Mouse (Mus musculus) limb, embryonic 13.5 days (tissue): Measurements from ENCODE around the gene Polr3f. TPM values are rescaled to one million over a fixed set of nuclear protein-coding genes. Genes with fewer than 3 reads are reported as not detected.

Experiments
- ATAC-seq: fragments of 200-750 bp; cut with Nextera tagmentation; 2 replicates; pipeline ENCODE4 v1.8.0; 2017; ENCODE audit warnings: low read depth, moderate number of reproducible peaks, moderate TSS enrichment; ENCODE audit not compliant: low FRiP score
- H3K27ac ChIP-seq: fragments of 300-500 bp; sonication (generic); 2 replicates; pipeline ENCODE4 v1.5.1; 2015; ENCODE audit warnings: inconsistent platforms, mild to moderate bottlenecking, moderate library complexity
- H3K27me3 ChIP-seq: fragments of 300-500 bp; sonication (generic); 2 replicates; pipeline ENCODE4 v1.6.1; 2015; ENCODE audit warnings: mild to moderate bottlenecking, inconsistent platforms
- H3K36me3 ChIP-seq: fragments of 300-500 bp; sonication (generic); 2 replicates; pipeline ENCODE4 v1.6.1; 2015; ENCODE audit warnings: inconsistent platforms, mild to moderate bottlenecking, moderate library complexity
- H3K4me1 ChIP-seq: fragments of 300-500 bp; sonication (generic); 2 replicates; pipeline ENCODE4 v1.6.1; 2015; ENCODE audit warnings: inconsistent platforms
- H3K4me2 ChIP-seq: fragments of 300-500 bp; sonication (generic); replicated peaks from 2 replicates; pipeline ENCODE4 v1.6.1; 2015; ENCODE audit warnings: inconsistent platforms, mild to moderate bottlenecking, moderate library complexity
- H3K4me3 ChIP-seq: fragments of 300-500 bp; sonication (generic); 2 replicates; pipeline ENCODE4 v1.5.1; 2015; ENCODE audit warnings: moderate library complexity, mild to moderate bottlenecking, inconsistent platforms
- H3K9ac ChIP-seq: fragments of 300-500 bp; sonication (generic); 2 replicates; pipeline ENCODE4 v1.6.1; 2015; ENCODE audit warnings: mild to moderate bottlenecking, inconsistent platforms
- H3K9me3 ChIP-seq: fragments of 300-500 bp; sonication (generic); 2 replicates; pipeline ENCODE4 v1.6.1; 2016; ENCODE audit warnings: inconsistent platforms
- WGBS: fragments of 180-500 bp; shearing (Covaris S2); methylation state at CpG from one replicate; pipeline ENCODE4 v1.1.7; 2015; 5-methylcytosine and 5-hydroxymethylcytosine counted together
- polyA plus RNA-seq: library from polyadenylated mRNA; unstranded; fragments of >200 nt; fragmentation: Nextera tagmentation; extraction: Ambion mirVana; gene quantifications from 2 replicates; pipeline ENCODE4 v1.2.1, GENCODE M21; 2015

Polr3f gene
- polyA plus RNA-seq, result 32.5 and 33.1 TPM in 2 replicates

DNA sequence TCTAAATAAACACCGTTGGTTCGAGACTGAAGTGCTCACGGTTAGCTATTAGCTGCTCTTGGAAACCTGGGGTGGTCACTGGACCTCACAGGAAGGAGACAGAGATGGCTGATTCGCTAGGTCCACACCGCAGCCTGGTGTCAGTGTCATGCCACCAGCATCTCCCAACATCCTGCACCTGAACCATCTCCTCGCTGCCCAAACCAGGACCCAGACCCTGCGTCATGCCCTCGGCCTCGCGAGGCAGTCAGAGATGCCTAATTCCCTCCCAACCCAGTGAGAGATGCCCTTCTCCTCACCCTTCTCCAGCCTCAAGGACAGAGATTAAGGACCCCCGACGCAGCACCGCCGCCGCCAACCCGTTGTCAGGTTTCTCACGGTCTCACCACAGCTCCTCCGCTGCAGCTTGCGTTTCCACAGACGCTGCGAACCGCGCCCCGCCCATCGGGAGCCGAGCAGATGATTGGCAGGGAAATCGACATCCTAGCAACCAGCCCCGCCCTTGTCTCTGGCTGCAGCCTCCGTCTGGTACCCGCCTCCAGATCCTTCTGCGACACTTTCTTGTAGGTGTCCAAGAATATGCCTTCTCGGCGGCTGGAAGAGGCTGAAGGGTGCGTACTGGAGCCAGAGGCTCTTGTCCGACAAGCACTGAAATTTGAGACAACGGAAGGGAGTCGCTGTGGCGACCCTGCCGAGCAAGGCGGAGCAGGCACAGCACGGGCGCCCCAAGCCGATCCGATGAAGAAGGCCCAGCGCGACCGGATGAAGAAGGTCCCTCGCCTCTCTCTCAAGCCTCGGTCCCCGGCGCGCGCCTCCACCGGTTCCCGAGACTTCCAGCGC, at the start of gene Polr3f, which contains the start of gene Dzank1:
Gene Polr3f (plus strand): TSS at position 738 of the 840 bp plus-strand sequence.
Gene Dzank1 (minus strand): TSS at position 434 of the 840 bp plus-strand sequence.
- Histone ChIP-seq H3K36me3 (peaks cover 14% of the 10 kb centered on the region), H3K9me3 (no peaks in the 10 kb centered on the region), H3K27me3 (peaks cover 16% of the 10 kb centered on the region), H3K4me3 (peak within 1 kb of the TSS; percentile 97), H3K4me2 (peak within 1 kb of the TSS; percentile 79), H3K4me1 (peaks cover 14% of the 10 kb centered on the region), H3K27ac (peak within 1 kb of the TSS; percentile 73), H3K9ac (peak within 1 kb of the TSS; percentile 93)
- 1% methylated on average over 56 of the region's 56 CpGs for WGBS
- ATAC-seq, result peak; percentile 99

DNA sequence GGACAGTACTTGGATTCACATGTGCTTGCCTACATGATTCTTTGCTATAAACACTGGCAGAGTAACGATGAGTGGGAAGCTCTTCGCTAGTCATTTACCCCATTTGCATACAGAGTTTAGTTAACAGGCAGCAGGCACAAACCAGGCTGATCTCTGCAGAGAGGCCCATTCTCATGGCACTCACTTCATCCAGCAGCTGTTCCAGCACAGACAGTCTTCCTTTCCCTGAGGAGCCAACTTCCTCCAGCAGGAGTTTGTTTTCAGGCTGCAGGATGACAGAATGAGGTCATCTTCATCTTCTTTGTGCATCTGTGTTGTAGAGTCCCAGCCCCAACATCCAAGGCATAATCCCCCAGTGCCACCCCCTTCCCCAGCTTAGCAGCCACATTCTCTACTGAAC, 48.1 kb upstream of the Polr3f start:
- Histone ChIP-seq H3K27ac (no peak overlapping the region), H3K9me3 (no peaks in the 10 kb centered on the region), H3K4me1 (no peaks in the 10 kb centered on the region), H3K4me2 (no peak overlapping the region), H3K27me3 (no peaks in the 10 kb centered on the region), H3K36me3 (no peaks in the 10 kb centered on the region), H3K4me3 (no peak overlapping the region), H3K9ac (no peak overlapping the region)
- no peak for ATAC-seq
- WGBS, result 70% methylated on average over 2 of the region's 2 CpGs

DNA sequence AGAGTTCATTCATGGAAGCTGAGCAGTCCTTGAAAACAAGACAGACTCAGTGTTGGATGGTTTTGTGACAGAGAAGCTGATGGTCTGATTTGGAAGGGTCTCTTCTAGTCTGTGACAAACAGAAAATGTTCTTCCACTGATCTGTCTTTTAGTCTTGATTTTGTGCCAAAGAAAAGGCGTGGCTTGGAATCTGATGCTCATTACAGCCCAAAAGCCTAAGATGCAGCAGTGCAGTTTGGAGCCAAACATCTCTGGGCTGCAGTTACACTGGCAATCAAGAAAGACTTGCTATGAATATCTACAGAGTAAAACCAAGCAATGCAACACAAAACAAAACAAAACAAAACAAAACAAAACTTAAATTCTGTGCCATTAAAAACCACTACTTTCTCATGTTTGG, 43.4 kb upstream of the Polr3f start:
- H3K27me3 ChIP-seq, result no peaks in the 10 kb centered on the region
- H3K27ac ChIP-seq, result no peak overlapping the region
- H3K4me3 ChIP-seq, result no peak overlapping the region
- H3K4me2 ChIP-seq, result no peak overlapping the region
- peaks cover 15% of the 10 kb centered on the region for H3K4me1 ChIP-seq
- WGBS, result 55% methylated on average over 1 of the region's 1 CpGs
- no peaks in the 10 kb centered on the region for H3K36me3 ChIP-seq
- H3K9ac ChIP-seq, result no peak overlapping the region
- ATAC-seq, result no peak
- no peaks in the 10 kb centered on the region for H3K9me3 ChIP-seq

DNA sequence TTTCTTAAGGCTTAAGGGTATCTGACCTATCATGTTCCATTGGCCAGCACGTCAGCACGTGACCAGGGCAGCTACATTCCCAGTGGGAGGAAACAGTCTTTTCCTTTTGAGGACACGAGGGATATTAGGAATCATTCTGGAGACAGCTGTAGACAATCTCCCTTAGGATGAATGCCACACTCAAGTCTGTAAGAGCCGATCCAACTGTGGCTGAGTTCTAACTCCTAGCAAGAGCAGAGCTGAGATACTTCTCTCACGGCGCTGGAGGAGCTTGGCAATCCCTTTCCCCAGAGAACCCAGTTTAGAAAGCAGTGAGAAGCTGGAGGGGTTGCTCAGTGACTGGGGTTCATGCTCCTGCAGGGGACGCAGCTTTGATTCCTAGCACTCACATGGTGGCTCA, 42.1 kb upstream of the Polr3f start:
- H3K27ac ChIP-seq, result no peak overlapping the region
- H3K4me1 ChIP-seq, result peaks cover 15% of the 10 kb centered on the region
- no peak for ATAC-seq
- H3K9me3 ChIP-seq, result no peaks in the 10 kb centered on the region
- no peak overlapping the region for H3K4me3 ChIP-seq
- H3K4me2 ChIP-seq, result no peak overlapping the region
- H3K27me3 ChIP-seq, result no peaks in the 10 kb centered on the region
- H3K9ac ChIP-seq, result no peak overlapping the region
- H3K36me3 ChIP-seq, result no peaks in the 10 kb centered on the region
- WGBS, result 86% methylated on average over 7 of the region's 7 CpGs

DNA sequence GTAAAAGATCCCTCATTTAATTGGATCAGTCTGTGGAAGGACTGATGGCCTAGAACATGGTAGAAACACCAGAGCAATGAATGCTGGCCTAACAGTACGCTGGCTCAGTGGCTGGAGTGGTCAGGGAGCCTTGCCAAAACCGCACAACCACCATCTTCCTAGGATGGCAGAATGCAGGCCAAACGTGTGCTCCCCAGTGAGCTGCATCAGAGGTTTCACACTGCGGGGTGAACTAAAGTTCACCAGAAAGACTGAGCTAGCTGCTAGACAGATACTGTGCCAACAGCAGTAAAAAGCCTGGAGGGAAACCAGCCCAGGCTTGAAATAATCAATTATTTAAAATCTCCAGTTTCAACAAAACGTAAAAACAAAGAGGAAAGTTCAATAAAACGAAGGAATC, 40.0 kb upstream of the Polr3f start:
- Histone ChIP-seq H3K4me2 (no peak overlapping the region), H3K27ac (peak overlapping the region; percentile 63; the same call in 1 of the 2 replicates), H3K36me3 (no peaks in the 10 kb centered on the region), H3K4me1 (peaks cover 15% of the 10 kb centered on the region), H3K9me3 (no peaks in the 10 kb centered on the region), H3K27me3 (no peaks in the 10 kb centered on the region), H3K4me3 (no peak overlapping the region), H3K9ac (no peak overlapping the region)
- peak; percentile 90 for ATAC-seq
- 34% methylated on average over 6 of the region's 6 CpGs for WGBS

DNA sequence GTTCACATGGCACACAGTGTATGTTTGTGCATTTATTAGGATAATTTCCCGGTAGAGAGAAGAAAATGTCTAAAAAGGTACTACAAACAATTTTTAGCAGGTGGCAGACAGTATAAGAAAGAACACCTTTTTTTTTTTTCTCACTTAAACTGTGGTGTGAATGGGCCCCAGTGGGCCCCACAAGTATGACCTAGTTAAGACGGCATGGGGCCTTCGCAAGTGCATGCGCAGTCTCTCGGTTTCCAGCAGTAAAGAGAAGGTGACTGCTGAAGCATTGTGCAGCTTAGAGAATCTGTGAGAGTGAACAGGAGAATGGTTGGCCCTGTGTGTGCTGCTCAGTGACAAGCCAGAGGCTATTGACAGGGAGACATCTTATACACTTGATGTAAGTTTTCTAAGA, 38.2 kb upstream of the Polr3f start:
- no peak overlapping the region for H3K4me2 ChIP-seq
- H3K27ac ChIP-seq, result no peak overlapping the region
- H3K9me3 ChIP-seq, result no peaks in the 10 kb centered on the region
- no peak overlapping the region for H3K4me3 ChIP-seq
- no peaks in the 10 kb centered on the region for H3K27me3 ChIP-seq
- no peaks in the 10 kb centered on the region for H3K36me3 ChIP-seq
- no peak for ATAC-seq
- 72% methylated on average over 5 of the region's 5 CpGs for WGBS
- H3K4me1 ChIP-seq, result peaks cover 15% of the 10 kb centered on the region
- no peak overlapping the region for H3K9ac ChIP-seq

DNA sequence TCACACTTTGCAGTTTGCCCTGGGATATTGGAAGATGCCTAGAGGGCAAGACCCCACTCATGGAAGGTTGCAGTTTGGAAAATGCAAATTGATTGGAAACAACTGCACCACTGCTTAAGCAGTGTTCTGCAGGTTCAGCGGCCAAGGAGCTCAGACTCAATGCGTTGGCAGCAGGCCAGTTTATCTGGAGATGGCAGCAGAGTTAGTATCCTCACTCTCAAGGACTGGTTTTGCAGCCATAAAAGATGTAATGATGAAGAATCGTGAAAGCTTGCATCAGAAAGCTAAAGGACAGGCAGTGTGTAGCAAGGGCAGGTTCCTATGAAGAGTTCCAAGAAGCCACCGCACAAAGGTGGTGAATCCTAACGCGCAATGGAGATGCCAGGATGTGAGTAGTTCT, 25.4 kb upstream of the Polr3f start:
- ATAC-seq, result no peak
- Histone ChIP-seq H3K9ac (no peak overlapping the region), H3K9me3 (no peaks in the 10 kb centered on the region), H3K36me3 (no peaks in the 10 kb centered on the region), H3K27me3 (no peaks in the 10 kb centered on the region), H3K4me3 (no peak overlapping the region), H3K4me1 (no peaks in the 10 kb centered on the region), H3K4me2 (no peak overlapping the region), H3K27ac (no peak overlapping the region)
- 87% methylated on average over 6 of the region's 6 CpGs for WGBS

DNA sequence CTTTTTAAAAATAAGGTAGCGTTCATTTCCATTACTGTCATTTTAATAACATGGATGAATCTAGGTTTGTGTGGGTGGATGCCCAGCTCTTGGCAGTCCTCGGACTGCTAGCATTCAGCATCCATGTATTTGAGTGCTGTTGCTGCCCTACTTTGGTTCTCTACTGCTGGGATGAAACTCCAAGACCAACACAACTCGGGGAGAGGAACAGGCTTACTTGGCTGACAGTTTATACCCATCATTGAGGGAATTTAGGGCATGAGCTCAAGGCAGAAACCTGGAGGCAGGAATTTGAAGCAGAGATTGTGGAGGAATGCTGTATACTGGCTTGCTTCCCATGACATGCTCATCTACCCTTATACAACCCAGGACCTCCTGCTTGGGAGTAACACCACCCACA, 12.9 kb upstream of the Polr3f start:
- Histone ChIP-seq H3K36me3 (no peaks in the 10 kb centered on the region), H3K4me3 (no peak overlapping the region)
- WGBS, result 81% methylated on average over 3 of the region's 3 CpGs

DNA sequence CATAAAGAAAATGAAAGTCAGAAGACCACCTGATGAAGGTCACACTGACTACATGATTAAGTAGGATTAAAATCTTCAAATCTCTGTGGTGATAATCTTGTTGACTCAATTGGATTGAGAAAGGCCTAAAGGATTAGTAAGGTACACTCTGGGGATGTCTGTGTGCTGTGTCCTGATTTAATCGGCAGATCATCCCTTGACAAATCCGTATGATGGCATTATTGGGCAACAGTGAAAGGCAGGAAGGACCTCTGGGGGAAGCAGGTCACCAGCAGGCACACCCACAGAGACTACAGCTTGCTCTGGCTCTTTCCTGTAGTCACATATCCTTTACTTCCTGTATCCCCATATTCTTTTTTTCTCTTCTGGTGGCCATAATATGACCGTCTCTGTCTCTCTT, 7.7 kb upstream of the Polr3f start:
- WGBS, result 66% methylated on average over 3 of the region's 3 CpGs
- no peak overlapping the region for H3K4me3 ChIP-seq
- H3K27me3 ChIP-seq, result no peaks in the 10 kb centered on the region

More for the DNA sequence above, 12.9 kb upstream of the Polr3f start:
- no peak overlapping the region for H3K9ac ChIP-seq
- H3K27me3 ChIP-seq, result no peaks in the 10 kb centered on the region
- H3K9me3 ChIP-seq, result no peaks in the 10 kb centered on the region
- ATAC-seq, result no peak
- no peaks in the 10 kb centered on the region for H3K4me1 ChIP-seq
- no peak overlapping the region for H3K27ac ChIP-seq
- no peak overlapping the region for H3K4me2 ChIP-seq

DNA sequence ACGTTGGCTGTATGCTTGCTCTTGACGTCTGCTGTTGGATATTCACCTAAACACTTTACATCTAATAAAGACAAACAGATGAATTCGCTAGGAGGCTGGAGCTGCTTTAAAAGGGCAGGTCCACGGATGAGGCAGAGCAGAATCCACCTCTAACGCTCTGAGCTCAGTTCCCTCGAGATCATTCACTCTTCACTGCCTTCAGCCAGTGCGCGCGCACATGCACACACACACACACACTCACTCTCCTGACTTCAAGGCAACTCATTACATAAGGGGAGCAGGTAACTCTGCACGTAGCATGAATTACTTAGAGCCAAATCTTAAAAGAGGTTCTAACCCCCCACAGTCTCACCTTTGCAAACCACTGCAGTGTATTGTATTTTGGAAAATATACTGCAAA, 1.7 kb upstream of the Polr3f start:
- Histone ChIP-seq H3K36me3 (peaks cover 8% of the 10 kb centered on the region; the same call in 1 of the 2 replicates), H3K9me3 (no peaks in the 10 kb centered on the region), H3K27ac (no peak overlapping the region), H3K4me2 (no peak overlapping the region), H3K4me1 (peaks cover 14% of the 10 kb centered on the region), H3K27me3 (peaks cover 16% of the 10 kb centered on the region), H3K4me3 (no peak overlapping the region), H3K9ac (no peak overlapping the region)
- 57% methylated on average over 10 of the region's 10 CpGs for WGBS
- no peak for ATAC-seq

More for the DNA sequence above, 7.7 kb upstream of the Polr3f start:
- ATAC-seq, result no peak
- Histone ChIP-seq H3K4me2 (no peak overlapping the region), H3K36me3 (no peaks in the 10 kb centered on the region), H3K27ac (no peak overlapping the region), H3K9me3 (no peaks in the 10 kb centered on the region), H3K9ac (no peak overlapping the region), H3K4me1 (no peaks in the 10 kb centered on the region)

DNA sequence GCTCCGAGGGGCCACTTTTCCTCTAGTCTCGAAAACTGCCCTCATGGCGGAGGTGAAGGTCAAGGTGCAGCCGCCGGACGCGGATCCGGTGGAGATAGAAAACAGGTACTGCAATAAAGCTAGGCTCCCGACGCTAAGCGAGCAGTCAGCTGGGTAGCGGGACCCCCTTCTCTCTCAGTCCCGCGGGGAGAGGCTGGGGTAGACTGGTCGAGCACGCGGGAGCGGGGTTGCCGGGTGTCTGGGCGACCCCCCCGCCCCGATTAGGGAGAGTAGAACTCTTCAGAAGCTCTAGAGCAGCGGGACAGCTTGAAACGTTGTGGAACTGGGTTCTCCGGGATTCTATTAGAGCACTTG, 280 bp downstream of the Polr3f start:
- H3K4me1 ChIP-seq, result peaks cover 14% of the 10 kb centered on the region
- H3K9me3 ChIP-seq, result no peaks in the 10 kb centered on the region
- peak; percentile 42 for ATAC-seq
- 0% methylated on average over 25 of the region's 25 CpGs for WGBS
- H3K9ac ChIP-seq, result peak overlapping the region; percentile 93
- peak overlapping the region; percentile 97 for H3K4me3 ChIP-seq
- H3K4me2 ChIP-seq, result peak overlapping the region; percentile 79
- H3K27me3 ChIP-seq, result peaks cover 16% of the 10 kb centered on the region
- H3K36me3 ChIP-seq, result peaks cover 18% of the 10 kb centered on the region
- H3K27ac ChIP-seq, result peak overlapping the region; percentile 73

DNA sequence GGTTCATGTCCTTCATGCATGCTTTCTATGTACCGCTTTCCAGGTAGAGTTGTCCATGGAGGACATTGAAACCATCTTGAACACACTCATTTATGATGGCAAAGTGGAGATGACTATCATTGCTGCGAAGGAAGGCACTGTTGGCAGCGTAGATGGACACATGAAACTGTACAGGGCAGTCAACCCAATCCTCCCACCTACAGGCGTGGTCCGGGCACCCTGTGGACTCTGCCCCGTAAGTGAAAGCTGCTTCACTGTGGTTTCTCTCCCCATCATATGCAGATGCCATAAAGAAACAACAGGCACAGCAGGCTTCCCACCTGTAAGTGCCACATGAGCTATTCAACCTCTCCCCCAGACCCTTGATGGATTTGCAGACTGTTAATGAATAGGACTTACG, 9.6 kb downstream of the Polr3f start:
- Histone ChIP-seq H3K36me3 (peaks cover 90% of the 10 kb centered on the region), H3K4me3 (no peak overlapping the region), H3K9ac (no peak overlapping the region), H3K27ac (no peak overlapping the region), H3K27me3 (no peaks in the 10 kb centered on the region), H3K4me1 (no peaks in the 10 kb centered on the region), H3K9me3 (0 out of 2 replicates have a peak, but pooled peaks cover 7% of the 10 kb centered on the region), H3K4me2 (no peak overlapping the region)
- WGBS, result 94% methylated on average over 7 of the region's 7 CpGs
- ATAC-seq, result no peak

DNA sequence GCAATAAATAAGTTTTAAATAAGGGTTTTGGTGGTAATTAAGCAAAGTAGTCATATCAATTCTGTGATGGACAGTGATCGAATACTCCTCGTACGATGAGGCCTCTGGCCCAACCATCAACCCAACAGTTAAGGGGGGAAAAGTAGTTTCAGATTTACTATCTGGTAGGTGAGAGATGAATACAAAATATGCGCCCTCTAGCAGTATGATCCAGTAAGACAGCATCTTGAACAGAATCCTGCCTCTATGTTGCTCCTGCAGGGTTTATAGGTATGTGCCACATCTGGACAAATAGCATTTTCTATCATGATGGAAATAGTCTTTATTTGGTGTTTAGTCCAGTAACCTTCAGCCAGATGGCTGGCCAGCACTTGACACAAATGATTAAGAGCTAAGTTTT, 13.7 kb downstream of the Polr3f start:
- Histone ChIP-seq H3K36me3 (peaks cover 83% of the 10 kb centered on the region), H3K4me2 (no peak overlapping the region)
- 89% methylated on average over 4 of the region's 4 CpGs for WGBS

More for the DNA sequence above, 13.7 kb downstream of the Polr3f start:
- no peaks in the 10 kb centered on the region for H3K9me3 ChIP-seq
- no peak overlapping the region for H3K27ac ChIP-seq
- no peak overlapping the region for H3K9ac ChIP-seq
- no peak overlapping the region for H3K4me3 ChIP-seq
- H3K4me1 ChIP-seq, result no peaks in the 10 kb centered on the region
- H3K27me3 ChIP-seq, result no peaks in the 10 kb centered on the region
- no peak for ATAC-seq
